Mouse (Mus musculus) liver, embryonic 16.5 days (tissue): ENCODE measurements at regions not wholly inside any gene's neighbourhood (a gene's known extent, or its start where the extent isn't known, plus 50 kb on each side); places are given as distances from the start of the nearest gene placed in this dataset.

ENCODE experiments used
- ATAC-seq: fragments of 200-750 bp; cut with Nextera tagmentation; 2 replicates; pipeline ENCODE4 v1.8.0; 2017; ENCODE audit warnings: low read depth, mild to moderate bottlenecking, moderate number of reproducible peaks, moderate library complexity
- H3K27ac ChIP-seq: fragments of 300-500 bp; sonication (generic); 2 replicates; pipeline ENCODE4 v1.5.1; 2014; ENCODE audit warnings: mild to moderate bottlenecking, low read length
- H3K27me3 ChIP-seq: fragments of 300-500 bp; sonication (generic); 2 replicates; pipeline ENCODE4 v1.6.1; 2014; ENCODE audit warnings: low read depth, low read length, mixed read lengths; ENCODE audit not compliant: control insufficient read depth, insufficient read depth
- H3K36me3 ChIP-seq: fragments of 300-500 bp; sonication (generic); 2 replicates; pipeline ENCODE4 v1.6.1; 2014; ENCODE audit warnings: mild to moderate bottlenecking; ENCODE audit not compliant: control insufficient read depth, insufficient read depth
- H3K4me1 ChIP-seq: fragments of 300-500 bp; sonication (generic); 2 replicates; pipeline ENCODE4 v1.6.1; 2014; ENCODE audit warnings: low read depth, low read length, mixed read lengths; ENCODE audit not compliant: control insufficient read depth
- H3K4me2 ChIP-seq: fragments of 300-500 bp; sonication (generic); 2 replicates; pipeline ENCODE4 v1.6.1; 2014; ENCODE audit warnings: low read depth, low read length, mixed read lengths
- H3K4me3 ChIP-seq: fragments of 300-500 bp; sonication (generic); 2 replicates; pipeline ENCODE4 v1.5.1; 2014; ENCODE audit warnings: low read depth, mild to moderate bottlenecking, low read length
- H3K9ac ChIP-seq: fragments of 300-500 bp; sonication (generic); 2 replicates; pipeline ENCODE4 v1.6.1; 2014; ENCODE audit warnings: low read depth, low read length
- H3K9me3 ChIP-seq: fragments of 300-500 bp; sonication (generic); replicated peaks from 2 replicates; pipeline ENCODE4 v1.6.1; 2016; ENCODE audit warnings: low read length; ENCODE audit not compliant: control insufficient read depth
- WGBS: fragments of 180-500 bp; shearing (Covaris S2); extraction: QIAGEN DNeasy Blood & Tissue Kit; methylation state at CpG from one replicate; pipeline ENCODE4 v1.1.7; 2014; ENCODE audit not compliant: insufficient replicate concordance; 5-methylcytosine and 5-hydroxymethylcytosine counted together

- Histone ChIP-seq H3K4me1 (no peaks in the 10 kb centered on the region), H3K27ac (no peak overlapping the region), H3K27me3 (no peaks in the 10 kb centered on the region), H3K4me2 (no peak overlapping the region), H3K9ac (no peak overlapping the region), H3K36me3 (no peaks in the 10 kb centered on the region), H3K4me3 (no peak overlapping the region), H3K9me3 (no peaks in the 10 kb centered on the region)
- no peak for ATAC-seq
- 48% methylated on average over 11 of the region's 11 CpGs for WGBS
Observed at GRCm38 (mm10) chr4:81762592-81763229, 320.1 kb upstream of the Mpdz start.

DNA sequence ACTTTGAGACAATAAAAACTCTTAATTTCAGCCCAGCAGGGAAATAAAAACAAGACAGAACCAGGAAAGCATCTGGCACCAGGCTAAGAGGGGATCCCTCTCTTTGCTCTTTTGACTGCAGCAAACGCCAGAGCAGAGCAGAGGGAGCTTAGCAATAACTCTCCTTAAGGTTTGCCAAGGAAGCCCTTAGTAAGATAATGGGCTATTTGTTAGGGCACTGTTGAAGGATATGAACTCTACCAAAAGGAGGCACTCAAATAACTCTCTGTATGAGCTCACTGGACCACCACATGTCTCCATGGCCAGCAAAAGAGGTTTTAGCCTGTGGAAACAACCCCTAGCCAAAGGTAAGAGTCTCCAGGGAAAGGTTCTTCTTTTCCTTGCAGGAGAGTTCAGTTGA, 315.3 kb upstream of the Mpdz start:
- WGBS: 36% methylated on average over 1 of the region's 1 CpGs
- no peak for ATAC-seq

GRCm38 (mm10) chr4:81744629-81745509, 302.3 kb upstream of the Mpdz start:
- H3K9ac ChIP-seq: no peak overlapping the region
- no peaks in the 10 kb centered on the region for H3K36me3 ChIP-seq
- no peak for ATAC-seq
- WGBS: 54% methylated on average over 18 of the region's 18 CpGs
- H3K9me3 ChIP-seq: no peaks in the 10 kb centered on the region
- H3K4me3 ChIP-seq: no peak overlapping the region
- no peaks in the 10 kb centered on the region for H3K4me1 ChIP-seq
- H3K27ac ChIP-seq: no peak overlapping the region
- no peak overlapping the region for H3K4me2 ChIP-seq
- H3K27me3 ChIP-seq: no peaks in the 10 kb centered on the region

More for the DNA sequence above, 315.3 kb upstream of the Mpdz start:
- Histone ChIP-seq H3K36me3 (no peaks in the 10 kb centered on the region), H3K9me3 (no peaks in the 10 kb centered on the region), H3K27ac (no peak overlapping the region), H3K9ac (no peak overlapping the region), H3K4me2 (no peak overlapping the region), H3K4me3 (no peak overlapping the region), H3K27me3 (no peaks in the 10 kb centered on the region), H3K4me1 (no peaks in the 10 kb centered on the region)

GRCm38 (mm10) chr4:81743978-81744628, 301.5 kb upstream of the Mpdz start:
- Histone ChIP-seq H3K27me3 (no peaks in the 10 kb centered on the region), H3K27ac (no peak overlapping the region), H3K9ac (no peak overlapping the region), H3K9me3 (no peaks in the 10 kb centered on the region), H3K4me1 (no peaks in the 10 kb centered on the region), H3K4me2 (no peak overlapping the region), H3K36me3 (no peaks in the 10 kb centered on the region), H3K4me3 (no peak overlapping the region)
- WGBS: 51% methylated on average over 8 of the region's 8 CpGs
- ATAC-seq: no peak

GRCm38 (mm10) chr4:81742536-81743459, 300.2 kb upstream of the Mpdz start:
- Histone ChIP-seq H3K4me2 (no peak overlapping the region), H3K4me1 (no peaks in the 10 kb centered on the region), H3K9ac (no peak overlapping the region), H3K27me3 (no peaks in the 10 kb centered on the region), H3K4me3 (no peak overlapping the region), H3K36me3 (no peaks in the 10 kb centered on the region), H3K9me3 (no peaks in the 10 kb centered on the region), H3K27ac (no peak overlapping the region)
- 47% methylated on average over 4 of the region's 4 CpGs for WGBS
- ATAC-seq: no peak

- Histone ChIP-seq H3K9me3 (no peaks in the 10 kb centered on the region), H3K27me3 (no peaks in the 10 kb centered on the region), H3K27ac (no peak overlapping the region), H3K36me3 (no peaks in the 10 kb centered on the region), H3K4me1 (no peaks in the 10 kb centered on the region), H3K9ac (no peak overlapping the region), H3K4me2 (no peak overlapping the region), H3K4me3 (no peak overlapping the region)
- ATAC-seq: no peak
- WGBS: 77% methylated on average over 2 of the region's 2 CpGs
Observed at GRCm38 (mm10) chr4:81734391-81734790, 291.8 kb upstream of the Mpdz start.

- 52% methylated on average over 2 of the region's 2 CpGs for WGBS
- ATAC-seq: no peak
- Histone ChIP-seq H3K4me3 (no peak overlapping the region), H3K27me3 (no peaks in the 10 kb centered on the region), H3K36me3 (no peaks in the 10 kb centered on the region), H3K4me2 (no peak overlapping the region), H3K9me3 (no peaks in the 10 kb centered on the region; the same call in 1 of the 2 replicates), H3K9ac (no peak overlapping the region), H3K27ac (no peak overlapping the region), H3K4me1 (no peaks in the 10 kb centered on the region)
Observed at GRCm38 (mm10) chr4:81730386-81730785, 287.8 kb upstream of the Mpdz start.

- 67% methylated on average over 3 of the region's 3 CpGs for WGBS
Observed at GRCm38 (mm10) chr4:81728961-81729360, 286.3 kb upstream of the Mpdz start.

More at GRCm38 (mm10) chr4:81728961-81729360, 286.3 kb upstream of the Mpdz start:
- Histone ChIP-seq H3K9ac (no peak overlapping the region), H3K36me3 (no peaks in the 10 kb centered on the region), H3K4me1 (no peaks in the 10 kb centered on the region), H3K27ac (no peak overlapping the region), H3K27me3 (no peaks in the 10 kb centered on the region), H3K4me2 (no peak overlapping the region), H3K4me3 (no peak overlapping the region), H3K9me3 (no peaks in the 10 kb centered on the region; the same call in 1 of the 2 replicates)
- ATAC-seq: no peak
